Mouse (Mus musculus) A20 (cell line): Measurements from ENCODE around the gene Gmds.

Experiments
- DNase-seq: peaks from one replicate; pipeline ENCODE4 v3.0.0-alpha.2; 2011; ENCODE audit warnings: low read depth, low spot score

Gene Gmds

DNA sequence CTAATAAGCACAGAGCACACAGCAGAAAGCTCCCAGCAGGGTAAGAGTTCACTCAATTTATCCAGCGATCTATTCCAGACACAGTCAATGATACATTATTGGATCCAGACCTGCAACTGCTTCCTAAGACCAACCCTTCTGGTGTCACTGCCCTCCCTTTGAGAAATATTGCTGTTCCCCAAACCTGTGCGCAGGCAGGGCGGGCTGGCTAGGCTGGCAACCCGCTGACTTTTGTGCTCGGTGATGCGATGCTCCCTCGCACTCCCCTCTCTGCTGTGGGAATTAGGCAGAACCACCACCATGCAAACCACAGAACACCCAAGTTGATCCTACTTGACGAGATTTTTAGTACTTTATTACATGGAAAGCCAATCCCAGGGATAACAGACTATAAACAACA, 304.4 kb downstream of the Gmds start:
- no peak for DNase-seq

DNA sequence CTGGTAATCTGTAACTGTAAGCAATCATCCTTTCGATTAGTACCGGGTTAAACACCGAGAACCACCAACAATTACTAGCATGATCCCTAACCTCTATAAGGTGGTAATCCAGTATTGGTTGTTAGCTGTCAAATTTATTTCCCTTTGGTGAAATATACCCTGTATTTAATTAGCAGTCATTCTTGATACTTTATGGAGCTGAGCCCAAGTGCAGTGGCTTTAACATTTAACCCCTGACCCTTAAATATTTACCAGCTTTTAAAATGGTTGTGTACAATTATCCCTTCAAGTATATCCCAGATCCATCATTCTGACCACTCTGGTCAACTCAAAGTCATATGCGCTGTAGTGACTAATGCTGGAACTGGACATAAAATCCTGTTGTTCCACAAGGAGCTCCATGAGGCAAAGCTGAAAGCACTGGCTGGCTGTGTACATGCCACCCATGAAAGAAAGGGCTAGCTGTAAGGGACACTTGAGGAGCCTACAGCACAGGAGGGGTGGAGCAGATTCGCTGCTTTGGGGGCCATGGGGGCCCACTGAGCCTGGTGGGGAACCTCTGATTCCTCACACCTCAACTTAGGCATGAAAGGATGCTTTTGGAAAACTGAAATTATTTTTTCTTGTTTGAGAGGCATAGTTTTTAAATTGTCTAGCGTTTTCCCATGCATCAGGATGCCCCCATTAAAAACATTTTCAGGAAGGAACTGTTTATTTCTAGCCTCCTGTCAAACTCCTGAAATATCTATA, 312.1 kb downstream of the Gmds start:
- no peak for DNase-seq

GRCm38 (mm10) chr13:32024822-32025221, 313.7 kb downstream of the Gmds start:
- DNase-seq: no peak

GRCm38 (mm10) chr13:32020455-32021249, 317.9 kb downstream of the Gmds start:
- no peak for DNase-seq

DNA sequence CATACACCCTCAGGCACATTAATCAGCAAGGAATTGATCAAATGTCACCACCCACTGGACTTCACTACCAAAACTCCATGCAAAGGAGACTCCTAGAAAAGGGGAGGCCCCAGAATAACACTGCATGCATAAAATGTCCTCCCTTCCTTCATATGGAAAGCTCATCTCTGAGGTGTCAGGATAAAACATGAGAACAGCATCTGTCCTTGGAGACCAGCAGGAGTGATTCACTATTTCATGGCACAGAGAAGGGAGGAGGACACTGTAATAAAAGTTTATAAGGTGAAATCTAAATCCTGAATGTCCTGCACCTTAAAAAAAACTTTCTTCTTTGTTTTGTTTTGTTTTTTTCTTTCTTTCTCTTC, 319.3 kb downstream of the Gmds start:
- DNase-seq: no peak

DNA sequence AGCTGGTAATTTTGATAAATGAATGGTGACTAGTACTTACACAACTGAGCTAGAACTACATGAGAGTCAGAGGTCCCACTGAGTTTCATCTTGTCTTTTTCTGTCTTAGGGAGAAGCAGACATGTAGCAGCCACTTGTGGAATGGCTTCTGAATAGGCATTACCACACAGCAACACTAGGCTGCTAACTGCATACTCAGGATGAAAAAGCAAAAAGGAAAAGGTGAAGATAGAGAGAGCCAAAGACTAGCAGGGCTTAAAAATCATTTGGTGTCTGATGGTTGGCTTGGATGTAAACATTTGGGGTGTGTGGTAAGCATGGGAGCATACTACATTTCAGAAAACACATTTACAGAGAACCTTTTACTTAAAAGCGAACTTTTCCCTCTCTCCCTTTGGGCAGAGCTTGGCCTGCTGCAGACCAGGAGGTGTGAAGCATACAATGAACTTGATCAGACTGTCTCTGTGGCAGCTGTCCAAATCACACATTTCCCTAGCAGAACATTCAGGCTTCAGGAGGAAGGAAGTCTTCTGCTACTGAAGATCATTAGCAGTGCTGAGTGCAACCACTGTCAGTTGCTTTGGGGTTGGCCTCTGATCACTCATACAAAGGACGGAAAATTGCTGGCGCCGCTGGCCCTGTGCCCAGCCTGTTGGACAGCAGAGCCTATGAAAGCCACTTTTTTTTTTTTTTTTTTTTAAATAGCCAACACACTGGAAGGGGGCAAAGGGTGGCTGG, 319.9 kb downstream of the Gmds start:
- DNase-seq: no peak

GRCm38 (mm10) chr13:32008802-32009201, 329.7 kb downstream of the Gmds start:
- DNase-seq: no peak

DNA sequence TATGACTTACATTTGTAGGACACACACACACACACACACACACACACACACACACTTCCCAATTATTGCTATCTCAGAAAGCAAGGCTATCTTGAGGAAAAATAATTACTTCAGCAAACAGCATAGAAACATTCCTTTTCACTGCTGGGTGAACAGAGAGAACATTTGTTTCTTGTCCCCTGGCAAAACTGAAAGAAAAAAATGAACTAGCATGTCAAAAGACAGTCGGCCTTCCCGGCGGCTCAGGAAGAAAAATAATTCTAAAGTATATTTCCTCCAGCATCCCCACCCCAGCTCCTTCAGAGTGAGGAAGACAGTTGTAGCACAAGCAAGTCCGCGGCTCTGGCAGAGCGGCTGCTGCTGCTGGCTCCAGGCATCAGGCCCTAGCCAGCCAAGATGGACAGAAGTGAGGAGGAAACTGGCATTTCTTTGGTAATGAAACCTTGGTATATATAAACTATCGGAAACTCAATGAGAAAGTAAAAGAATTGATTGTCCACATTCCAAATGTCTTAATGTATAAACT, 330.4 kb downstream of the Gmds start:
- DNase-seq: no peak

- DNase-seq: no peak
Observed at GRCm38 (mm10) chr13:31993391-31993790, 345.1 kb downstream of the Gmds start.

DNA sequence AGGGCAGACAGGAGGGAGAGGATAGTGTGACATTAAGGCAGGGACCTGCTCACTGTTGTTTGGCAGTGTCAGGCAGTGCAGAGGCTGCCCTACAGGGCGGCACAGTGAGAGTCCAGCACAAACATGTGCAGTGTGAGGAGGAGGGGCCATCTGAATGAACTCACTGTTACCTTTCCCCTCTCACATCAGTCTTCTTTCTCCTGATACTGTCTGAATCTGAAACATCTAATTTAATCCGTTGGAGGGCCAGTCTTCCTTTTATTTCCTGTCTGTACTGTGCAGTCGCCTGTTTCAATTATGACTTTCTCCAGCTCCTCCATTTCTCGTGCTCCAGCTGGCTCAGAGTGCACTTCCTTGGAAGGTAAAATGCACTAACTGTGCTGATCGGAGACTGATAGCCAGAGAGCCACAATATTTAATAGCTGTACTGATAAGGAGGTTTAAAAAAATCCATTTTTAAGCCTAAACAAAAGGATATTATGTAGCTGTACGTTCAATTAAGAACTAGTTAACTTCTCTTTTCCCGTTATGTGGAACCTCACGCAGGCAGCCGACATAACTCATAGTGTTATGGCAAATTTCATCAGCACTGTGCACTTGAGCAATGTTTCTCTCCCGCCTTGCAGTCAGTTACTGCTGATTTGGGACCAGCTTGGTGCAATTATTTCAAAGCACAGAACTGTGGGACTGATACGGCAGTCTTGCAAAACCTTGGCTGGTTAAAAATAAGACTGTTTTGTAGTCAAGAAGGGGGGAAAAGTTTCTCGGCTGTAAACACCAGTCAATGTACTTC, 345.9 kb downstream of the Gmds start:
- no peak for DNase-seq

DNA sequence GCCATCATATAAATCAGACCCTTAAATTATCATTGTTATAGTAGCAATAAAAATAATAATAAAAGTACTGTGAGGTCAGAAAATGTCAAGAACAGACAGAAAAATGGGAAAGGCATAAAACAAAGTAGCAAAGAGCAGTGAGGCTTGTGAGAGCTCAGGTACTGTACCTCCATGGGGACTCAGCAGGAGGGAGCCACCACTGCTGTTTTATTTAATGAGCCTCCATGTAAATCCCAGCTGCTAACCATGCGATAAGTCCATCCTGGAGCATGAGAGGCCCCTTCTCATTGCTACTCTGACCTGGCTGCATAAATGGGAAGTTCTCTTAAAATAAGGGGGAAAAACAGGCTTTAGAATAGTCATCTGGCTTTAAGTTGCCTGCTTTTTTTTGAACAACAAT, 357.3 kb downstream of the Gmds start:
- DNase-seq: no peak

DNA sequence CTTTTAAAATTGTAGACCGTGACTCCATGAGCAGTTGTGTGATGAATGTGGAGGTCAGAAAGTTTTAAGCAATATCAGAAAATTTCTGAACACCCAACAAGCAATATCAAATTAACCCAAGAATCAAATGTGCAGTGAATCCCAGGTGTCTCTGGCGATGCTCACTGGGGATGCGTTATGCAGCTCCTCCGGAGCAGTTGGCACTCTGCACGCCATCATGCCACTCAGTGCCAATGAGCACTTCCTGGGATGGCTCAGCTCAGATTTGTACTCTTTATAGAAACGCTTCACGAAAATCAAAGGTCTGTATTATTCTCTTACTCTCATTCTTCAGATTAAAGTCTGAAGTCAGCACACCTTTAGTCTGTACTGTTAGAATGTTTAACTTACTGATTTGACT, 360.4 kb downstream of the Gmds start:
- DNase-seq: no peak

DNA sequence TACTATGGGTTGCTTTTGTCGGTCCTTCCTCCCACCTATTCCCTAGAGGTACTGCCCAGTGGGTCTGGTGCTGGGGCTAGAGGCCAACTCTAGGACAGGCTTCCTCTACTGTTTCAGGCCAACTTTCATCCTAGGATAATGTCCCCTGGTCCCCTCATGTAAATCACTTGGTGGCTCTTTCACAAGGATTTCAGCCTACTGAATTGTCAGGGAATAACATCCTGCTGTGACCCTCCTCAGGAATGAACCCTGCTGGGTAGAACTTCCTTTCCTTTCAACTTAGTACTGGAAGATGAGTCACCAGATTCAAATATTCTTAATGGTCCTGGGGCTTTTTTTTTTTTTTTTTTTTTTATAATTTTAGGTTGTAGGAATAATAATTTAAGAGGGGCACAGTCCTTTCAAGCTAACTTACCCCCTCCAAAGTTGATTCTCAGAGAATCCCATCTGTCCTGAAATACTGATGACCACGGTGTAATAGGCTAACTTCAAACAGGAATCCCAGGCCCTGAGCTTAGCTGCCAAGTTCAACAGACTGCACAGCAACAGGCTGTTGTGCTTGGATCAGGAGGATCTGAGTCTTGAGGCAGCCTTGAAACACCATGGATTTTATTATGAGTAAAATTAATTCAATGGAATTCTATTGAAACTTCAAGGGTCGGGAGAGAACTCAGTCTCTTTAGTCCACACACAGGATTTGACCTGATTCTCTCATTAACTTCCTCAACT, 363.6 kb downstream of the Gmds start:
- DNase-seq: no peak

DNA sequence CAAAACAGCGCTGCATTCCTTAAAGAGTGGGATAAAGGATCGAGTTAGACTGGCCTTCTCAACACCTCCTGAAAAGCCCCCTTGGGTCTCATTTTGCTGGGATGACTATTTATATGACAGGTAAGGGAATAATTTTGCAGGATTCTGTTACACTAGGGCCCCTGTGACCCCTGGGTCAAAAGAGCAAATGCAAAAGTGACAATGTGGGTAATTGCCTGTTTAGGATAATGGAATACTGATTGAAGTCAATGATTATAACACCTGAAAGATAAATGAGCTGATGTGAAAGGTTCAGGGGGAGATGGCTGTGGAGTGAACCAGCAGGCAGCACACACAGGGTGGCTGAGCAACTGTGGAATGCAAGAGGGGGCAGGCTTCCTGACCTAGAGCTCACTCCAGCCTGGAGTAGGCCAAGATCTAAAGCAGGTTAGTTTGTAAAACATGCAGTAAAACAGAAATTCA, 367.5 kb downstream of the Gmds start:
- no peak for DNase-seq

DNA sequence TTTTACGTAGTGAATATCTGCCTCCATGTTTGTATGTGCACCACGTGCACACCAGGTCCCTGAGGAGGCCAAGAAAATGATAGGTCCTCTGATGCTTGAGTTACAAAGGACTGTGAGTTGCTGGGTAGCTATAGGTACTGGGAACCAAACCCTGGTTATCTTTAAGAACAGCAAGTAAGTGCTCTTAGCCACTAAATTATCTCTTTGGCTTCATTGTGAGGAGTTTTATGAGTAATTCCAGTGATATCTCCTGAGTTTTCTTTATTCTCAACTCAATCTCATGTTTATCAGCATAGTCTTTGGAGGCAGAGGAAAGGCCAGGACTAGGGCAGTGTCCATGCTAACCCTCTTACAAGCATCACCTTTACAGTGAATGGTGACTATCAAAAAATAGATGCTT, 370.3 kb downstream of the Gmds start:
- DNase-seq: no peak

DNA sequence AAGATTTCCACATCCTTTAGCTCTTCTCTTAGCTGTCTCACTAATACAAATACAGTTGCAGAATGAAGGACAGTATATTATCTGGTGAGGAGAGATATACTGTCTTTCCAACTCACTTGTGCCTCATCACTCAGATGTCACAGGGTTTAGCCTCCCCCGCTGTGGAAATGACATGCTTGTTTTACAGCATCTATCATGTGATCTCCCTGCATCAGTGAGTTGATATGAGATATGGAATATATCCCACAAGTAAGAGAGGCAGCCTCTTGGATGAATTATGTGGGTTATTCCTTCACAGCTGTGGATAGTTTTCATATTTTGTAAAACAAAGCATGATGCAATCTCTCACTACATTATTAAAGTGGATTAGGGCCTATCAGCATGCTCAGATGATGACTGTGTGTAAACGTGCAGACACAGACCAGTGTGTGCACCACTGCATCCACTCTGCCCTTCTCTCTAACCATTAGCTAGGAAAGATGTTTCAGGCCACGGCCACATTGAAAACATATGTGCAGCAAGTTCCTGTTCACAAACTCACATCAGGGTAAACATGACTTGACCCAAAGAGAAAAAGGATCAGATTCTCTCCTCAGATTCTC, 371.5 kb downstream of the Gmds start:
- DNase-seq: no peak

GRCm38 (mm10) chr13:31960514-31960913, 378.0 kb downstream of the Gmds start:
- no peak for DNase-seq

DNA sequence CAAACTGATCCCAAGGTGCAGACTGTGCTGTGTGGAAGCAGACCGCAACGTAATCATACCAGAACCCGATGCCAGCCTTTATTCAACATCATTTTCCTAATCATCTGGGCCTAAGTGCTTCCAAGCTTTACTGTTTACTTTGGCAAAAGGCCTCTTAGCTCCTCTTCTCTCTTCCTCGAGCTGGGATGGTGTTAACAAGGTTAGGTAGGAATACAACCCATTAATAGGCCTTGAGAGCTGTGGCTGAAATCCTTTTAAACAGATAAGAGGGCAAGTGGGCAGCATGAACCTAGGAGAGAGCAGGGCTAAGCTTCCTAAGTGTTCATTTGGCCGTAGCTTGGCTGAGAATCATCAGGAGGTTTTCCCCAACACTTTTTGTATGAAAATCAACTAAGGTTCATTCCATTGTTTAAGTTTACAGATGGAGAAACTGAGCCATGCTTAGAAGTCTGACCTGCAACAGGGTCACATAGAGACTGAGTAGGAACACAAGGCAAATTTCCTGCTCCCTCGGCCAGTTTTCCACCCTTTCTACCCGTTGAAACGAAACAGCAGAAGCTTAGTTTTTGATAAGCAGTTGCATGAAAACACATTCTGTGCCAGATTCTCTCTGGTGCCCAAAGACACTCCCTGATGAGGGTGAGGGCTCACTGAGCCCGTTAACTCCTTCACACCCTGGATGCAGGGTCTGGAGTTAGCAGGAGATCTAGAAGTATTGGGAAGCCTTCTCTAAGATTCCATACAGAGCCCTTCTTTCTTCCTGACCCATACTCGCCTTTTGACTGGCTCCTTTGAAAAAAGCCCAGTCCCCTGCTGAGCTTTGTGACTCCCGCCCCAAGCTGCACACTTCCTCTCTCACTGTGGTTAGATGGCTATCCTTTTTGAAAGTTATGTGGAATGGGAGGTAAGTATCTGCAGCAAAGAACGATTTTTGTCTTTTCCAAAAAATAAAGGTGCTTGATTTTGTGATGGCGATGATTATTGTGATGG, 379.9 kb downstream of the Gmds start:
- DNase-seq: no peak

GRCm38 (mm10) chr13:31956584-31956983, 382.0 kb downstream of the Gmds start:
- peak; percentile 66 for DNase-seq
